Mouse (Mus musculus) neural tube, embryonic 15.5 days (tissue): ENCODE measurements around the gene Ak8. TPM values are rescaled to one million over a fixed set of nuclear protein-coding genes. Genes with fewer than 3 reads are reported as not detected.

ENCODE experiments used
- ATAC-seq: fragments of 200-750 bp; cut with Nextera tagmentation; 2 replicates; pipeline ENCODE4 v1.8.0; 2017; ENCODE audit warnings: mild to moderate bottlenecking, moderate TSS enrichment, moderate library complexity; ENCODE audit not compliant: low FRiP score
- H3K27ac ChIP-seq: fragments of 300-500 bp; sonication (generic); replicated peaks from 2 replicates; pipeline ENCODE4 v1.5.1; 2015; ENCODE audit warnings: mild to moderate bottlenecking, inconsistent platforms
- H3K27me3 ChIP-seq: fragments of 300-500 bp; sonication (generic); replicated peaks from 2 replicates; pipeline ENCODE4 v1.6.1; 2015; ENCODE audit warnings: inconsistent platforms
- H3K36me3 ChIP-seq: fragments of 300-500 bp; sonication (generic); 2 replicates; pipeline ENCODE4 v1.6.1; 2015; ENCODE audit warnings: inconsistent platforms
- H3K4me1 ChIP-seq: fragments of 300-500 bp; sonication (generic); 2 replicates; pipeline ENCODE4 v1.6.1; 2015; ENCODE audit warnings: inconsistent platforms
- H3K4me2 ChIP-seq: fragments of 300-500 bp; sonication (generic); 2 replicates; pipeline ENCODE4 v1.6.1; 2015; ENCODE audit warnings: inconsistent platforms, mild to moderate bottlenecking, moderate library complexity
- H3K4me3 ChIP-seq: fragments of 300-500 bp; sonication (generic); replicated peaks from 2 replicates; pipeline ENCODE4 v1.5.1; 2015; ENCODE audit warnings: mild to moderate bottlenecking, inconsistent platforms
- H3K9ac ChIP-seq: fragments of 300-500 bp; sonication (generic); replicated peaks from 2 replicates; pipeline ENCODE4 v1.6.1; 2015; ENCODE audit warnings: mild to moderate bottlenecking, inconsistent platforms
- H3K9me3 ChIP-seq: fragments of 300-500 bp; sonication (generic); replicated peaks from 2 replicates; pipeline ENCODE4 v1.6.1; 2016; ENCODE audit warnings: inconsistent platforms
- WGBS: fragments of 180-500 bp; shearing (Covaris S2); methylation state at CpG from one replicate; pipeline ENCODE4 v1.1.7; 2015; ENCODE audit warnings: mixed read lengths; 5-methylcytosine and 5-hydroxymethylcytosine counted together
- polyA plus RNA-seq: library from polyadenylated mRNA; unstranded; fragments of >200 nt; fragmentation: Nextera tagmentation; extraction: Ambion mirVana; gene quantifications from 2 replicates; pipeline ENCODE4 v1.2.1, GENCODE M21; 2015

The Ak8 gene
- polyA plus RNA-seq, 1 experiment from 2014 or later: 1.8 TPM

DNA sequence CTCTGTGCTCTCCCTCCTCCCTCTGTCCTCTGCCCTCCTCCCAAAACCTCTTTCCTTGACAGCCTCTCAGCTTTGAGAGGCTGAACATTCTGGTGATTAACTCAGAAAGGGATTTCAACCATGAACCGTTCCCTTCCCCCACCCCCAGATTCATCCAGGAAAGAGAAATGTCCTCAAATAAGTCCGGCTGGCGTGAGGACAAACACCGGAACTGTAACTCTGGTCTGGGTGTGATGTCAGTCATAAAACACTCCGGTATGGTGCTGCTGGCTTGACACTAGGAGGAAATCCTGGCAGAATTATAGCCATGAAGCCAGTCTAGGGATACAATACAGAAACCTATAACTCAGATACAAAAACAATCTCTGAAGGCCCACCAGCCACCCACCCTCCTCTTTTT, 70.7 kb downstream of the Ak8 start:
- Histone ChIP-seq H3K27me3 (0 out of 2 replicates have a peak, but pooled peaks cover 10% of the 10 kb centered on the region), H3K27ac (peak overlapping the region; percentile 63; the same call in 1 of the 2 replicates), H3K4me3 (no peak overlapping the region), H3K4me1 (peaks cover 35% of the 10 kb centered on the region), H3K4me2 (peak overlapping the region; percentile 27; the same call in 1 of the 2 replicates), H3K36me3 (no peaks in the 10 kb centered on the region), H3K9me3 (no peaks in the 10 kb centered on the region), H3K9ac (no peak overlapping the region)
- WGBS: 25% methylated on average over 5 of the region's 5 CpGs
- no peak for ATAC-seq

DNA sequence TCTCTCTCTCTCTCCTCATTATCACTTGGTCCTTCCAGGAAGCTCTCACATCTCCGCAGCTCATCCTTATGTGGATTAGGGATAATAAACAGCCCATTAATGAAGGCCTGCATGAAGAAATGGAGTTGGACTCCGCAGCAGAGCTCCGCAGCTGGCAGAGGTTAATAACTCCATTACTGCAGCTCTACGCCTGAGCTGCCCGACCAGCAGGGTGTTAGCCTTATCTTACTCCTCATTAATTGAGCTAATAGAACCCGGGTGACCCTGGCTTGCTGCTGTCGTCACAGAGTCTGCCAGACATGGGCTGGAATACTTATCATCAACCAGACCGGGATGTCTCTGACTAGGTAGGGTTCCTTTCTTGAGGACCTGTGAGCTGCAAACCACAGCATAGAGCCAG, 74.1 kb downstream of the Ak8 start:
- Histone ChIP-seq H3K27ac (no peak overlapping the region), H3K4me3 (no peak overlapping the region), H3K9me3 (no peaks in the 10 kb centered on the region), H3K36me3 (no peaks in the 10 kb centered on the region), H3K9ac (no peak overlapping the region), H3K4me2 (no peak overlapping the region), H3K4me1 (peaks cover 39% of the 10 kb centered on the region), H3K27me3 (peaks cover 15% of the 10 kb centered on the region)
- WGBS: 41% methylated on average over 8 of the region's 8 CpGs
- ATAC-seq: peak; percentile 57

GRCm38 (mm10) chr2:28776728-28777127, 76.8 kb downstream of the Ak8 start:
- no peak overlapping the region for H3K4me3 ChIP-seq
- 72% methylated on average over 2 of the region's 2 CpGs for WGBS
- no peak overlapping the region for H3K27ac ChIP-seq
- H3K9ac ChIP-seq: no peak overlapping the region
- H3K9me3 ChIP-seq: no peaks in the 10 kb centered on the region
- peaks cover 15% of the 10 kb centered on the region for H3K27me3 ChIP-seq
- no peaks in the 10 kb centered on the region for H3K36me3 ChIP-seq
- peaks cover 39% of the 10 kb centered on the region for H3K4me1 ChIP-seq
- H3K4me2 ChIP-seq: no peak overlapping the region
- no peak for ATAC-seq

DNA sequence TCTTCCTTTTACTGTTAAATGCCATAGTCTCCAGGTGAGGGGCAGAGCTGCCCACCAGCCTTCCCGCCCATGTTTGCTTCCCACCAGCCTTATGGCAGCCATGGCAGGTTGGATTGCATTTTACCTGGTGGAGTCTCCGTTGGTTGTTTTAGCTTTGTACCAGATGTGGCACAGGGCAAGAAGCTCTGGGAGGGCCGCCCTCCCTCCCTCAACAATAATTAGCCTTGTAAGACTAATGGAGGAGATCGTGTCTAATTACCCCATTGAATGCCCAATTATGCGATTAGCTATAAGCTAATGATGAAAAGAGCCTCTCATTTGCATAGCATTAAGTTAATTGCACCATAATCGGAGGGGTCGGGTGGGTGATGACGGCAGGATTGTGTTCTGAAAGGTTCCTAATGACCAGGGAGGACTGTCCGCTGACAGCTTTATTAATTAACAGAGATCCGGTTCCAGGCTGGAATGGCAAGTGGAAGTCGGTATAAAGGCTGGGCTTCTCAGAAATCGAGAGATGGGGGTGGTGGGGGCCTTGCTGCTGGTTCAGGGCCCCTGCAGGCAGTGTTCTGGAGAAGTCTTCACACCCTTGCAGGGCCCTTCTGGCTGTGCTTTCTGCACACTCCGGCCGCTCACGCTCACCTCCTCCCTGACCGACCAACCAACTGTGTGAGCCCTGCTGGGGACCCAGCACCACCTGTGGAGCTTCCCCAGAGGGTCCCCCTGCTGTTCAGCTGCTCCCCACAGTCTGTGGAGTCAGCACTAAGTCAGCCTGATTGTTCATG, 80.2 kb downstream of the Ak8 start:
- H3K27ac ChIP-seq: no peak overlapping the region
- H3K36me3 ChIP-seq: no peaks in the 10 kb centered on the region
- no peak overlapping the region for H3K9ac ChIP-seq
- no peak overlapping the region for H3K4me3 ChIP-seq
- no peak overlapping the region for H3K4me2 ChIP-seq
- no peaks in the 10 kb centered on the region for H3K9me3 ChIP-seq
- H3K27me3 ChIP-seq: peaks cover 22% of the 10 kb centered on the region
- peak; percentile 57 for ATAC-seq
- 35% methylated on average over 16 of the region's 16 CpGs for WGBS
- H3K4me1 ChIP-seq: peaks cover 21% of the 10 kb centered on the region

DNA sequence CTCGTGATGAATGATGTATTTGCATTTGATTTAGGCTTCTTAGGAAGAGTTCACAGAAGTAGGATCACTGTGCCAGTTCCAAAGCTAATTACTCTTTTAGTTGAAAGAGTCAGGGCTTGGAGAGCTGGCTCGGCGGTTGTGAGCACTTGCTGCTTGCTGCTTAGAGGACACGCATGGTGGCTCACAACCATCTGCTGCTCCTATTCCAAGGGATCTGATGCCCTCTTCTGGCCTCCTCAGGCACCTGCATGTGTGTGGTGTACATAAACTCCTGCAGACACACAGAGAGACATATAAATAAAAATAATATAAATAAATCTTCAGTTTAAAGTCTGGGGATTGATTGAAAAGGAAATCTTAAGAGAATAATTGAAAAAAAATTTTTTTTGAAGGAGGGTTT, 81.3 kb downstream of the Ak8 start:
- ATAC-seq: no peak
- H3K9me3 ChIP-seq: no peaks in the 10 kb centered on the region
- H3K4me1 ChIP-seq: peaks cover 24% of the 10 kb centered on the region
- H3K27ac ChIP-seq: no peak overlapping the region
- H3K4me3 ChIP-seq: no peak overlapping the region
- H3K27me3 ChIP-seq: peaks cover 17% of the 10 kb centered on the region
- 77% methylated on average over 4 of the region's 4 CpGs for WGBS
- no peak overlapping the region for H3K4me2 ChIP-seq
- H3K9ac ChIP-seq: no peak overlapping the region
- no peaks in the 10 kb centered on the region for H3K36me3 ChIP-seq

DNA sequence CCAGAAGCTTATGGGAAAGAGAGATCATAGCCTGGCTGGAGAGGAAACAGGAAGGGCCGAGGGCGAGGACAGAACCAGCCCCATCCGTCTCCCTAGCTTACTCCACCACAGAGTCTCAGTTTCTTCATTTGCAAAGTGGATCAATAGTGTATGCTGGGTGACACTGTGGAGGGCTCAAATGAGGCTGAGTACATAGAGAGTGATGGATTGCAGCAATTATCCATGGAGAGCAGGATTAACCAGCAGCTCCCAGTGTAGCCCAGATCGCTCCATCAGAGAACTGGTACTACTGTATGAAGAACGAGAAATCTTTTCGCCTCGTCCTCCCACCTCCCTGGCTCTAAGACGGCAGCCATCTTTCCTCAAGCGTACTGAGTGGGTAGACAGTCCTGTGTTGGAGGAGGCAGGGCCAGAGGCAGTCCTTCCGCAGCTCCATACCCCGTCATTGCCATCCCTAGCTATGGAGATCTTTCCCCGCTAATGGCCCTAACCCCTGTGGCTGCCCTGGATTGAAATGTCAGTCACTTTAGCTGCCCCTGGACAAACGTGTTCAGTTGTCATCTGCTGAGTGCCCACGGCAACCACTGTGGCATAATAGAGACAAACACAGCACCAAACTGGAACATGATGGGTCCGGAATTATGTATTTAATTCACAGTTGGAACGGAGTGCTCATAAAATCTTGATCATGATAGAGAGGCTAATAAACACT, 86.5 kb downstream of the Ak8 start:
- WGBS: 43% methylated on average over 16 of the region's 16 CpGs
- no peaks in the 10 kb centered on the region for H3K9me3 ChIP-seq
- peaks cover 19% of the 10 kb centered on the region for H3K4me1 ChIP-seq
- 0 out of 2 replicates have a peak, but pooled peaks cover 9% of the 10 kb centered on the region for H3K27me3 ChIP-seq
- no peaks in the 10 kb centered on the region for H3K36me3 ChIP-seq
- H3K4me2 ChIP-seq: peak overlapping the region; percentile 22
- H3K4me3 ChIP-seq: no peak overlapping the region
- peak overlapping the region; percentile 73 for H3K27ac ChIP-seq
- H3K9ac ChIP-seq: no peak overlapping the region
- ATAC-seq: peak; percentile 75

GRCm38 (mm10) chr2:28787067-28787619, 87.2 kb downstream of the Ak8 start:
- 28% methylated on average over 6 of the region's 6 CpGs for WGBS
- Histone ChIP-seq H3K9me3 (no peaks in the 10 kb centered on the region), H3K27me3 (0 out of 2 replicates have a peak, but pooled peaks cover 12% of the 10 kb centered on the region), H3K4me2 (peak overlapping the region; percentile 22), H3K36me3 (no peaks in the 10 kb centered on the region), H3K9ac (no peak overlapping the region), H3K4me3 (no peak overlapping the region), H3K27ac (peak overlapping the region; percentile 73), H3K4me1 (peaks cover 19% of the 10 kb centered on the region)
- peak; percentile 77 for ATAC-seq

DNA sequence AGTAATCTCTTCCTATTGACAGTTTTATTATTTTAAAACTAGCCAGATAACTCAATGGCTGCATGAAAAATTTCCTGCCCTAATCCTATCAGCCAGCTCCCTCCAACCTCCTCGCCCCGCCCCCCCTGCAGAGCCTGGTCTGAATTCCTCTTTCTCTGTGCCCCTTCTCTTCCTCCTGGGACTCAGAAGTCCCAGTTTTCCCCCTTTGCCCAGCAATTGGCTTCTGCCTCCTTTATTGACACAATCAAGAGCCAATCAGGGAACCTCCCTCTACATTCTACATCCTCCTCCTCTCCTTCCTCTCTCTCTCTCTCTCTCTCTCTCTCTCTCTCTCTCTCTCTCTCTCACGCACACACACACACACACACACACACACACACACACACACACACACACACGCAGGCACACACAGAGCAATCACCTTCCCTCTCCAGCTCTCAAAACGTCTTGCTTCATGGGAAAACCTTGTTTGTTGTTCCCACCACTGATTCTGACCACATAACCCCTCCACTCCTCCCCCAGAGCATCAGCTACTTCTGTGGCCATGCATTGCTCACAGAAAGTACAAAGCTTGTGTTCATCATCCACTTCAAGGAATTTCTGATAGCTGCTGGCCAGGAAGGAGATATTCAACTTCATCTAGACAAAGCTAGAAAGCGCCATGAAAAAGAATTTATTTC, 93.1 kb downstream of the Ak8 start:
- Histone ChIP-seq H3K4me2 (peak overlapping the region; percentile 50), H3K9ac (no peak overlapping the region), H3K9me3 (no peaks in the 10 kb centered on the region), H3K4me1 (peaks cover 26% of the 10 kb centered on the region), H3K27me3 (0 out of 2 replicates have a peak, but pooled peaks cover 5% of the 10 kb centered on the region), H3K27ac (peak overlapping the region; percentile 33; the same call in 1 of the 2 replicates), H3K4me3 (no peak overlapping the region), H3K36me3 (no peaks in the 10 kb centered on the region)
- ATAC-seq: peak; percentile 70
- 19% methylated on average over 6 of the region's 6 CpGs for WGBS

GRCm38 (mm10) chr2:28794623-28795022, 94.7 kb downstream of the Ak8 start:
- ATAC-seq: no peak
- H3K9ac ChIP-seq: no peak overlapping the region
- no peak overlapping the region for H3K27ac ChIP-seq
- H3K4me3 ChIP-seq: no peak overlapping the region
- WGBS: 78% methylated on average over 5 of the region's 5 CpGs
- H3K36me3 ChIP-seq: no peaks in the 10 kb centered on the region
- H3K27me3 ChIP-seq: 0 out of 2 replicates have a peak, but pooled peaks cover 5% of the 10 kb centered on the region
- no peak overlapping the region for H3K4me2 ChIP-seq
- H3K9me3 ChIP-seq: no peaks in the 10 kb centered on the region
- peaks cover 29% of the 10 kb centered on the region for H3K4me1 ChIP-seq

DNA sequence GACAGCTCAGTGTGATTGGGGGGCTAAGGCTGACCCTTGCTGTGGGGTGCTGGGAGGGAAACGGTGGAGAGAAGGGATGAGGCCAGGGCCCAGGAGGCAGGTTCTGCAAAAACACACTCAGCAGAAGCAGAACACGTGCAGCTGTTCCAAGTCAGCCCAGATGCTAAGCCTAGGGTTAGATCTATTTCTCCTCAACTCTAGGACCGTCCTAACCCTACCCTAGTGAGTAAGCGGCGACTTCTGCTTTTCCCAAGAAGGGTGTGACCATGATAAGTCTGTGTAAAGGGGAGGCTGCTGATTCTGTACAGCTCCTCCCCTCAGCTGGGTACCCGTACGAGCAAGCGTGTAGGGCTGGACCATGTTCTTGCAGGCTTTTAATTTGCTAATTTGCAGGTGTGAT, 96.3 kb downstream of the Ak8 start:
- no peak for ATAC-seq
- Histone ChIP-seq H3K4me1 (peaks cover 29% of the 10 kb centered on the region), H3K27me3 (0 out of 2 replicates have a peak, but pooled peaks cover 7% of the 10 kb centered on the region), H3K4me3 (no peak overlapping the region), H3K9me3 (no peaks in the 10 kb centered on the region), H3K9ac (no peak overlapping the region), H3K4me2 (no peak overlapping the region), H3K36me3 (no peaks in the 10 kb centered on the region), H3K27ac (no peak overlapping the region)
- 78% methylated on average over 8 of the region's 8 CpGs for WGBS

GRCm38 (mm10) chr2:28797490-28798106, 97.6 kb downstream of the Ak8 start:
- peak; percentile 32; the same call in 1 of the 2 replicates for ATAC-seq
- Histone ChIP-seq H3K4me2 (peak overlapping the region; percentile 33), H3K9ac (no peak overlapping the region), H3K27me3 (0 out of 2 replicates have a peak, but pooled peaks cover 3% of the 10 kb centered on the region), H3K36me3 (no peaks in the 10 kb centered on the region), H3K4me1 (peaks cover 29% of the 10 kb centered on the region), H3K4me3 (no peak overlapping the region), H3K27ac (peak overlapping the region; percentile 23; the same call in 1 of the 2 replicates), H3K9me3 (no peaks in the 10 kb centered on the region)
- WGBS: 21% methylated on average over 18 of the region's 18 CpGs
